Mouse (Mus musculus): ENCODE data around the gene Peak1. TPM values are rescaled to one million over a fixed set of nuclear protein-coding genes. Genes with fewer than 3 reads are reported as not detected.

Peak1 gene
- total and polyA plus RNA-seq, 3 experiments = 2.8 to 11.7 TPM; not detected in 1

- Histone ChIP-seq H3K4me3 (ENCODE audit: control insufficient read depth in 1 of 2, insufficient read depth in 1 of 2, low read depth in 2 of 2, low read length in 2 of 2) (no peak overlapping the region; a peak in 1 of 4 replicates), H3K36me3 (ENCODE audit: control insufficient read depth in 1 of 2, insufficient read depth in 2 of 2, low read length in 2 of 2) (peaks cover 0 to 39% of the 10 kb centered on the region in 2 experiments; a peak in 2 of 4 replicates), H3K9me3 (replicated peaks; ENCODE audit: insufficient read depth, low read length) (no peaks in the 10 kb centered on the region), H3K27me3 (ENCODE audit: control insufficient read depth in 1 of 2, insufficient read depth in 2 of 2, low read length in 2 of 2) (no peaks in the 10 kb centered on the region), H3K27ac (ENCODE audit: control insufficient read depth, low read depth, low read length) (no peak overlapping the region), H3K79me2 (ENCODE audit: control insufficient read depth, insufficient read depth, low read length, poor library complexity) (peaks cover 21% of the 10 kb centered on the region), H3K9ac (ENCODE audit: control insufficient read depth, low read depth, low read length, poor library complexity, severe bottlenecking) (no peak overlapping the region), H3K4me1 (ENCODE audit: control insufficient read depth in 1 of 2, insufficient read depth in 2 of 2, low read length in 2 of 2) (peaks cover 13 to 21% of the 10 kb centered on the region in 2 experiments)
- TF ChIP-seq CHD2 (IDR thresholded peaks at IDR 0.05; ENCODE audit: low read length) (no peak), POLR2AphosphoS5 (IDR thresholded peaks at IDR 0.05; ENCODE audit: borderline replicate concordance, low read depth, low read length) (no peak), CHD1 (IDR thresholded peaks at IDR 0.05; ENCODE audit: low read depth, low read length) (no peak), ETS1 (IDR thresholded peaks at IDR 0.05; ENCODE audit: low read depth, low read length) (no peak), ZKSCAN1 (IDR thresholded peaks at IDR 0.05; ENCODE audit: low read depth, low read length) (no peak), GATA1 (IDR thresholded peaks at IDR 0.05; ENCODE audit: low read depth, low read length) (no peak), UBTF (IDR thresholded peaks at IDR 0.05; ENCODE audit: borderline replicate concordance, insufficient read depth, low read depth, low read length) (no peak), TAL1 (IDR thresholded peaks at IDR 0.05; ENCODE audit: low read length) (no peak), E2F4 (IDR thresholded peaks at IDR 0.05; ENCODE audit: borderline replicate concordance, low read depth, low read length) (no peak), MAFK (IDR thresholded peaks at IDR 0.05; ENCODE audit: borderline replicate concordance, low read depth, low read length) (no peak), MYC (IDR thresholded peaks at IDR 0.05; ENCODE audit: low read depth, low read length) (no peak), MXI1 (IDR thresholded peaks at IDR 0.05; ENCODE audit: low read depth, low read length) (no peak), CTCF (IDR thresholded peaks at IDR 0.05 in 2 of 3, conservative IDR thresholded peaks at IDR 0.05 in 1 of 3; ENCODE audit: control insufficient read depth in 1 of 3, insufficient read depth in 1 of 3, low read depth in 2 of 3, low read length in 3 of 3, poor library complexity in 1 of 3, severe bottlenecking in 1 of 3) (no peak), ZC3H11A (IDR thresholded peaks at IDR 0.05; ENCODE audit: low read depth, low read length) (no peak), JUND (IDR thresholded peaks at IDR 0.05; ENCODE audit: low read depth, low read length) (no peak), USF1 (IDR thresholded peaks at IDR 0.05; ENCODE audit: low read depth, low read length) (no peak), POLR2AphosphoS2 (IDR thresholded peaks at IDR 0.05; ENCODE audit: low read length) (no peak), MAZ (IDR thresholded peaks at IDR 0.05; ENCODE audit: low read depth, low read length) (no peak), POLR2A (IDR thresholded peaks at IDR 0.05; ENCODE audit: control insufficient read depth in 1 of 2, insufficient read depth in 1 of 2, low read depth in 1 of 2, low read length in 2 of 2, poor library complexity in 1 of 2) (no peak), KAT2A (conservative IDR thresholded peaks at IDR 0.05; ENCODE audit: low read depth, low read length) (no peak)
- no peak for DNase-seq (ENCODE audit: low read depth, low spot score)
Observed at GRCm38 (mm10) chr9:56415393-56415792, 2.5 kb downstream of the Peak1 start.

GRCm38 (mm10) chr9:56414322-56414721, 3.5 kb downstream of the Peak1 start:
- TF ChIP-seq CTCF (IDR thresholded peaks at IDR 0.05 in 2 of 3, conservative IDR thresholded peaks at IDR 0.05 in 1 of 3; ENCODE audit: control insufficient read depth in 1 of 3, insufficient read depth in 1 of 3, low read depth in 2 of 3, low read length in 3 of 3, poor library complexity in 1 of 3, severe bottlenecking in 1 of 3) (peak; percentile 23 to 44 (median 35); a peak in 4 of 6 replicates), RAD21 (IDR thresholded peaks at IDR 0.05; ENCODE audit: low read depth, low read length) (peak; percentile 45), SIN3A (IDR thresholded peaks at IDR 0.05; ENCODE audit: low read length) (no peak), SMC3 (IDR thresholded peaks at IDR 0.05; ENCODE audit: low read depth, low read length) (peak; percentile 40; the same call in 1 of the 2 replicates)

More at GRCm38 (mm10) chr9:56414322-56414721, 3.5 kb downstream of the Peak1 start:
- Histone ChIP-seq H3K79me2 (ENCODE audit: control insufficient read depth, insufficient read depth, low read length, poor library complexity) (peaks cover 22% of the 10 kb centered on the region), H3K27ac (ENCODE audit: control insufficient read depth, low read depth, low read length) (no peak overlapping the region), H3K36me3 (ENCODE audit: control insufficient read depth in 1 of 2, insufficient read depth in 2 of 2, low read length in 2 of 2) (peaks cover 0 to 45% of the 10 kb centered on the region in 2 experiments; a peak in 2 of 4 replicates), H3K9me3 (replicated peaks; ENCODE audit: insufficient read depth, low read length) (no peaks in the 10 kb centered on the region), H3K9ac (ENCODE audit: control insufficient read depth, low read depth, low read length, poor library complexity, severe bottlenecking) (no peak overlapping the region), H3K27me3 (ENCODE audit: control insufficient read depth in 1 of 2, insufficient read depth in 2 of 2, low read length in 2 of 2) (no peaks in the 10 kb centered on the region), H3K4me1 (ENCODE audit: control insufficient read depth in 1 of 2, insufficient read depth in 2 of 2, low read length in 2 of 2) (peaks cover 19 to 29% of the 10 kb centered on the region in 2 experiments), H3K4me3 (ENCODE audit: control insufficient read depth in 1 of 2, insufficient read depth in 1 of 2, low read depth in 2 of 2, low read length in 2 of 2) (no peak overlapping the region)
- DNase-seq (ENCODE audit: low read depth, low spot score) = peak; percentile 51

Data from MEL (cell line).